Mouse (Mus musculus) ES-Bruce4 (cell line): ENCODE results near the gene Sqstm1. TPM values are rescaled to one million over a fixed set of nuclear protein-coding genes. Genes with fewer than 3 reads are reported as not detected.
"Not testable (repeated sequence)": the region's sequence is repeated elsewhere in the genome, so short reads cannot be mapped to it uniquely, and the experiment has no call there.

Experiments used
- H3K27ac ChIP-seq: 2 replicates; pipeline ENCODE4 v1.5.1; 2012; ENCODE audit warnings: low read length, inconsistent platforms; ENCODE audit not compliant: insufficient read depth
- H3K27me3 ChIP-seq: 2 replicates; pipeline ENCODE4 v1.6.1; 2012; ENCODE audit warnings: mild to moderate bottlenecking, low read length, inconsistent platforms; ENCODE audit not compliant: control insufficient read depth, poor library complexity, insufficient read depth, severe bottlenecking
- H3K36me3 ChIP-seq: 2 replicates; pipeline ENCODE4 v1.6.1; 2012; ENCODE audit warnings: inconsistent platforms, mild to moderate bottlenecking, low read length, moderate library complexity; ENCODE audit not compliant: control insufficient read depth, poor library complexity, insufficient read depth, severe bottlenecking
- H3K4me1 ChIP-seq: one replicate; pipeline ENCODE4 v1.8.1; 2011; ENCODE audit warnings: low read length; ENCODE audit not compliant: control insufficient read depth, insufficient read depth
- H3K4me3 ChIP-seq: 2 replicates; pipeline ENCODE4 v1.5.1; 2011; ENCODE audit warnings: low read depth, mild to moderate bottlenecking, low read length
- H3K9ac ChIP-seq: 2 replicates; pipeline ENCODE4 v1.6.1; 2012; ENCODE audit warnings: low read depth, mild to moderate bottlenecking, inconsistent platforms; ENCODE audit not compliant: poor library complexity, severe bottlenecking
- H3K9me3 ChIP-seq: replicated peaks from 2 replicates; pipeline ENCODE4 v1.6.1; 2012; ENCODE audit warnings: mild to moderate bottlenecking, low read length, inconsistent platforms; ENCODE audit not compliant: control insufficient read depth, poor library complexity, insufficient read depth, severe bottlenecking
- CTCF ChIP-seq: IDR thresholded peaks from one replicate; pipeline ENCODE4 v1.8.1; 2011; ENCODE audit warnings: low read depth, low read length
- EP300 ChIP-seq: IDR thresholded peaks from 2 replicates; pipeline ENCODE4 v1.6.1; 2011; ENCODE audit warnings: low read depth, low read length; ENCODE audit not compliant: insufficient read depth
- POLR2A ChIP-seq: IDR thresholded peaks from one replicate; pipeline ENCODE4 v1.8.1; 2011; ENCODE audit warnings: low read length; ENCODE audit not compliant: insufficient read depth
- polyA plus RNA-seq: library from polyadenylated mRNA; stranded (reverse); fragments of >200 nt; gene quantifications from 2 replicates; pipeline ENCODE4 v1.2.4, GENCODE M21; 2011; ENCODE audit warnings: low read depth; ENCODE audit not compliant: missing spikeins, insufficient read depth, insufficient read length

The Sqstm1 gene
- polyA plus RNA-seq, 1 experiment = 259 TPM

DNA sequence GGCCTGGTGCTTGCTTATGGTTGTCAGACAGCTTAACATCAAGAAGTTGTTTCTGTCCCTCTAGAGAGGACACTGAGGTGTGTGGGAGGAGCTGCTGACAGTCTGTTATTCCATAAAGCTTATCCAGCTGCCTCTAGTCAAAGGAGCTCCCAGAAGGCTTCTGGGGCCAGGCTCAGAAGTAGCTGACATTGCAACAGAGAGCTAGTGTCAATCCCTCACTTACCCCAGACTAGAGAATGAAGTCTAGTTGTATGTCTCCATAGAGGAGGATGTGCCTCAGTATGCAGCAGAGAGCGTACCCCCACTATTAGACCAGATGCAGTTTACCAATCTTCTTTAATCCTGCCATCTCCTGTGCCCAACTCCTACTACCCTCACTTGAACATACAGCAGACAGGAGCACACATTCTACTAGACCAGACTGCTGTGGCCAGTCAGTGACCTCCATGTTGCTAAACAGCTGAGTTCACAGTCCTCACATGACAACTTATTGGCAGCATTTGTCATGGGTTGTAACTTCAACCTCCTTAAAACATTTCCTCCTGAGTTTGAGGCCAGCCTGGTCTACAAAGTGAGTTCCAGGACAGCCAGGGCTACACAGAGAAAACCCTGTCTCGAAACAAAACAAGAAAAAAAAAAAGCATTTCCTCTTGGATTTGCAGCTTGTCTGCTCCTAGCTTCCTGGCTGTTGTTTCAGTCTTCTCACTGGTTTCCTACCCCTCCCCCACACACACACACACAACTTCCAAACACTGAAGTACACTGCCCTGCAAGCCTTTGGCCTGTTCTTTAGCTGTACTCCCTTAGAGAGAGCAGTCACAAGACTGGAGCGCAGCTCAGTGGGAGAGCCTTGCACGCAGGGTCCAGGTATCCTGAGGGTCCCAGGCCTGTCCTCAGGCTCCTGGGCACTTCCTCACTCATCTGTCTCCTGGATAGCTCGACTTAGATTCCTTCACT lies 31.8 kb downstream of the Sqstm1 start:
- no peak overlapping the region for H3K4me3 ChIP-seq
- no peak overlapping the region for H3K9ac ChIP-seq
- H3K36me3 ChIP-seq = no peaks in the 10 kb centered on the region
- TF ChIP-seq EP300 (no peak), CTCF (no peak), POLR2A (no peak)
- H3K4me1 ChIP-seq = no peaks in the 10 kb centered on the region
- no peak overlapping the region for H3K27ac ChIP-seq
- H3K27me3 ChIP-seq = no peaks in the 10 kb centered on the region
- no peaks in the 10 kb centered on the region for H3K9me3 ChIP-seq

DNA sequence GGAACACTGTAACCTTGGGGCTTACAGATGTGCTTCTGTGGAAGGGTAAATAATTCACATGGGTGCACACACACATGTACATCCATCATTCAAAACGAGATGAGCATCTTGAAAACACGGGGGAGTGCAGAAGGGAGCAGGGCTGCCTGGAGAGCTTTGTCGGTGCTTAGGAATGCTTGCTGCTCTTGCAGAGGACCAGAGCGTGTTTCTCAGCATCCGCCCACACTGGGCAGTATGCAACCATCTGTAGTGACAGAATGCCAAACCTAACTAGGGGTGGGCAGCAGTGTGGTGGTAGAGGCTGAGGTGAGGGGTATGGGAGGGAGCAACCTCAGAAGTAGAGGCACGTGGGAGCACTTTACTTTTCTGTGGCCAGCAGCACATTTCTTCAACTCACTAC lies 33.5 kb downstream of the Sqstm1 start:
- H3K9ac ChIP-seq = no peak overlapping the region
- H3K36me3 ChIP-seq = no peaks in the 10 kb centered on the region
- TF ChIP-seq POLR2A (no peak), CTCF (no peak), EP300 (no peak)
- no peaks in the 10 kb centered on the region for H3K9me3 ChIP-seq
- H3K4me1 ChIP-seq = no peaks in the 10 kb centered on the region
- no peak overlapping the region for H3K27ac ChIP-seq
- no peak overlapping the region for H3K4me3 ChIP-seq
- H3K27me3 ChIP-seq = no peaks in the 10 kb centered on the region

DNA sequence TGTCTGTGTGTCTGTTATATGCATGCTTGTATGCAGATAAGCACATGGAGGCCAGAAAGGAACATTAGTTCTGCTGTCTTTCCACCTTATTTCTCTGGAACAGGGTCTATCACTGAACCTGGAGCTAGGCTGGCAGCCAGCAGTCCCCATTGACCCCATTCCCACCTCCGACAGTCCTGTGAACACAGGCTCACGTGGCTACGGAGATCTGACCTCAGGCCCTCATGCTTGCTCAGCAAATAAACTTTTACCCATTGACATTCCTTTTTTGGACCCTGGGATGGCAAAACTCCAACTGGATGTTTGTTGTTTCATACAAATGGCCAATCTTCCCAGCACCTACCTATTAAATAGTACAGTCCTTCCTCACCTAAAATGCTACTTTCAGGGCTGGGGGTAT lies 34.3 kb downstream of the Sqstm1 start:
- Histone ChIP-seq H3K4me1 (no peaks in the 10 kb centered on the region), H3K27ac (no peak overlapping the region), H3K9ac (no peak overlapping the region), H3K9me3 (no peaks in the 10 kb centered on the region), H3K36me3 (no peaks in the 10 kb centered on the region), H3K4me3 (no peak overlapping the region), H3K27me3 (no peaks in the 10 kb centered on the region)
- TF ChIP-seq CTCF (no peak), POLR2A (no peak), EP300 (no peak)

DNA sequence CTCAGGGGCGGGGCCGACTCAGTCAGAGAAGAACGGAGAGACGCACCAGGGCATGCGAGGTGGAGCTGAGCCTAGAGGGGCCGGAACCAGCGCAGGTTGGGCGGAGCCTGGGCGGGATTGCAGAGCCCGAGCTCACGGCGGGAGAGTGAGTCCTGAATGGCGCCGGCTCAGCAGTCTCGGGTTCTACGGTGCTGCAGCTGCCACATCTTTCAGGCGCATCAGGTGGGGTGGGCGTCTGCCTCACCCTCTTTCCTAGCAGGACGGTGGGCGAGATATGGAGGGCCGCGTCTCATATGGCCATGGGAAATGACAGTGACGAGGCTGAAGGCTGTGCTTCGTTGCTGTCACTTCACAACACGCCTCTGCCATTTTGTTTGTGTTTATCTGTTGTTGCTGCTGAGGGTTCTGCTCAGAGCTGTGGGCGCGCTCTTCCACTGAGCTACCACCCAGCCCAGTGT lies 35.9 kb downstream of the Sqstm1 start:
- Histone ChIP-seq H3K9ac (peak overlapping the region; percentile 48), H3K27me3 (no peaks in the 10 kb centered on the region), H3K27ac (no peak overlapping the region), H3K9me3 (no peaks in the 10 kb centered on the region), H3K4me3 (peak overlapping the region; percentile 92), H3K36me3 (no peaks in the 10 kb centered on the region), H3K4me1 (no peaks in the 10 kb centered on the region)
- TF ChIP-seq CTCF = no peak
- TF ChIP-seq POLR2A = peak; percentile 93
- TF ChIP-seq EP300 = peak; percentile 61

DNA sequence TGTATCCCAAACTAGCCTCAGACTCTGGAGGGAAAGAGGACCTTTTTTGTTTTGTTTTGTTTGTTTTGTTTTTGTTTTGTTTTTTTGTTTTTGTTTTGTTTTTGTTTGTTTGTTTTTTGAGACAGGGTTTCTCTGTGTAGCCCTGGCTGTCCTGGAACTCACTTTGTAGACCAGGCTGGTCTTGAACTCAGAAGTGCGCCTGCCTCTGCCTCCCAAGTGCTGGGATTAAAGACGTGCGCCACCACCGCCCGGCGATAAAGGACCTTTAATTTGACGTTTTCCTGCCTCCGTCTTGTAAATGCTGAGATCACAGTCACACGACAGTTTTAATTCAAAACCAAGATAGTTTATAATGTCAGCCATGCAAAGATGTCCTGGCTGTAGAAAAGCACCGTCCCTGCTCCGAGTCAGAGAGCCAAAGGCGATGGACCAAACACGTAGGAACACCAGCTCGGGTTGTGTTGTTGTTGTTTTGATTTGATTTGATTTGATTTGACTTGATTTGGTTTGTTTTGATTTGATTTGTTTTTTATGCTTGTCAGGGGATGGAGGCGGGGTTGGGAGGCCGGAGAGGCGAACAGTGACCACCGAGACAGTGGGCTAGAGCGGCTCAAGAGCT lies 36.4 kb downstream of the Sqstm1 start, which contains the start of gene Mrnip:
Gene Mrnip (plus strand): TSS at position 334 of the 619 bp plus-strand sequence.
- peak within 1 kb of the TSS; percentile 53 for H3K9ac ChIP-seq
- H3K4me3 ChIP-seq = peak within 1 kb of the TSS; percentile 92
- H3K36me3 ChIP-seq, H3K9me3 ChIP-seq, H3K27me3 ChIP-seq, H3K27ac ChIP-seq, H3K4me1 ChIP-seq: not testable (repeated sequence)

DNA sequence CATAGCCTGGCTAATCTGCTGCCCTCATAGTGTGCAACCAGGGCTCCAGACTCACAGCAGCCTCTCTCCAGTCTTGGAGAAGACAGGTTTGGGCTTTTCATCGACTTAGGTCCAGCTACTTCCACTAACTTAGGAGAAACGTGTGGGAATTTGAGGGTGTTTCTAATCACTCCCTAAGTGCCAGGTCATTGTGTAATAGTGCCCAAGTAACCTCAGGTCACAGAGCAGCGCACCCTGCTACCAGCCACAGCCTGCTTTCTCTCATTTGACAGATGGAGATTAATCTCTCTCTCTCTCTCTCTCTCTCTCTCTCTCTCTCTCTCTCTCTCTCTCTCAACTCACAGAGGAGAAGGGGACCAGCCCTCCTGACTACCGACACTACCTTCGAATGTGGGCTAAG lies 42.3 kb downstream of the Sqstm1 start:
- Histone ChIP-seq H3K9ac (no peak overlapping the region), H3K4me1 (no peaks in the 10 kb centered on the region), H3K27me3 (no peaks in the 10 kb centered on the region), H3K27ac (no peak overlapping the region), H3K9me3 (no peaks in the 10 kb centered on the region), H3K36me3 (no peaks in the 10 kb centered on the region), H3K4me3 (no peak overlapping the region)
- no peak for TF ChIP-seq CTCF
- TF ChIP-seq POLR2A = no peak
- no peak for TF ChIP-seq EP300
